Mouse (Mus musculus): ENCODE results near the gene Mob3b. TPM values are rescaled to one million over a fixed set of nuclear protein-coding genes. Genes with fewer than 3 reads are reported as not detected.

The Mob3b gene
- 29.5 and 32.1 TPM in 2 replicates for polyA plus RNA-seq (2015; fragmentation: Nextera tagmentation; extraction: Ambion mirVana)

GRCm38 (mm10) chr4:35156751-35157611, at the start of gene Mob3b:
Gene Mob3b, minus strand, starts transcription at chr4:35157484.
- Histone ChIP-seq H3K4me1 (peaks cover 9% of the 10 kb centered on the region), H3K9ac (peak within 1 kb of the TSS; percentile 77), H3K27ac (peak within 1 kb of the TSS; percentile 93), H3K36me3 (no peaks in the 10 kb centered on the region), H3K9me3 (no peaks in the 10 kb centered on the region), H3K27me3 (replicated peaks) (no peaks in the 10 kb centered on the region), H3K4me3 (replicated peaks) (peak within 1 kb of the TSS; percentile 76), H3K4me2 (peak within 1 kb of the TSS; percentile 82)
- ATAC-seq (ENCODE audit: insufficient read depth, low FRiP score, low read depth): peak; percentile 69
- WGBS: under 1% methylated on average over 50 of the region's 50 CpGs

GRCm38 (mm10) chr4:35204659-35205058, 47.4 kb upstream of the Mob3b start:
- Histone ChIP-seq H3K4me1 (no peaks in the 10 kb centered on the region), H3K9ac (no peak overlapping the region), H3K27me3 (replicated peaks) (no peaks in the 10 kb centered on the region), H3K27ac (no peak overlapping the region), H3K4me2 (no peak overlapping the region), H3K9me3 (no peaks in the 10 kb centered on the region), H3K36me3 (peaks cover 8% of the 10 kb centered on the region; the same call in 1 of the 2 replicates), H3K4me3 (replicated peaks) (no peak overlapping the region)
- 52% methylated on average over 7 of the region's 7 CpGs for WGBS
- no peak for ATAC-seq (ENCODE audit: insufficient read depth, low FRiP score, low read depth)

- Histone ChIP-seq H3K4me2 (no peak overlapping the region), H3K27me3 (replicated peaks) (no peaks in the 10 kb centered on the region), H3K4me1 (no peaks in the 10 kb centered on the region), H3K27ac (no peak overlapping the region), H3K9me3 (no peaks in the 10 kb centered on the region), H3K36me3 (peaks cover 8% of the 10 kb centered on the region; the same call in 1 of the 2 replicates), H3K4me3 (replicated peaks) (no peak overlapping the region), H3K9ac (no peak overlapping the region)
- ATAC-seq (ENCODE audit: insufficient read depth, low FRiP score, low read depth): peak; percentile 14; the same call in 1 of the 2 replicates
- WGBS: 90% methylated on average over 2 of the region's 2 CpGs
Measured at GRCm38 (mm10) chr4:35203724-35204123, 46.4 kb upstream of the Mob3b start.

GRCm38 (mm10) chr4:35201700-35202099, 44.4 kb upstream of the Mob3b start:
- no peaks in the 10 kb centered on the region for H3K27me3 ChIP-seq (replicated peaks)
- H3K4me1 ChIP-seq: no peaks in the 10 kb centered on the region
- no peak overlapping the region for H3K4me2 ChIP-seq
- H3K9me3 ChIP-seq: no peaks in the 10 kb centered on the region
- ATAC-seq (ENCODE audit: insufficient read depth, low FRiP score, low read depth): no peak
- WGBS: 75% methylated on average over 5 of the region's 5 CpGs
- no peak overlapping the region for H3K4me3 ChIP-seq (replicated peaks)
- H3K36me3 ChIP-seq: peaks cover 11% of the 10 kb centered on the region
- H3K27ac ChIP-seq: no peak overlapping the region
- no peak overlapping the region for H3K9ac ChIP-seq

- Histone ChIP-seq H3K9me3 (no peaks in the 10 kb centered on the region), H3K4me1 (no peaks in the 10 kb centered on the region), H3K4me3 (replicated peaks) (no peak overlapping the region), H3K27ac (no peak overlapping the region), H3K36me3 (peaks cover 7% of the 10 kb centered on the region; the same call in 1 of the 2 replicates), H3K4me2 (no peak overlapping the region), H3K9ac (no peak overlapping the region), H3K27me3 (replicated peaks) (no peaks in the 10 kb centered on the region)
- no peak for ATAC-seq (ENCODE audit: insufficient read depth, low FRiP score, low read depth)
- 37% methylated on average over 7 of the region's 7 CpGs for WGBS
Measured at GRCm38 (mm10) chr4:35192725-35193124, 35.4 kb upstream of the Mob3b start.

- no peak for ATAC-seq (ENCODE audit: insufficient read depth, low FRiP score, low read depth)
- Histone ChIP-seq H3K36me3 (0 out of 2 replicates have a peak, but pooled peaks cover 4% of the 10 kb centered on the region), H3K4me3 (replicated peaks) (no peak overlapping the region), H3K27ac (no peak overlapping the region), H3K27me3 (replicated peaks) (no peaks in the 10 kb centered on the region), H3K4me2 (no peak overlapping the region), H3K4me1 (no peaks in the 10 kb centered on the region), H3K9ac (no peak overlapping the region), H3K9me3 (no peaks in the 10 kb centered on the region)
- WGBS: 71% methylated on average over 5 of the region's 5 CpGs
Measured at GRCm38 (mm10) chr4:35189794-35190193, 32.5 kb upstream of the Mob3b start.

DNA sequence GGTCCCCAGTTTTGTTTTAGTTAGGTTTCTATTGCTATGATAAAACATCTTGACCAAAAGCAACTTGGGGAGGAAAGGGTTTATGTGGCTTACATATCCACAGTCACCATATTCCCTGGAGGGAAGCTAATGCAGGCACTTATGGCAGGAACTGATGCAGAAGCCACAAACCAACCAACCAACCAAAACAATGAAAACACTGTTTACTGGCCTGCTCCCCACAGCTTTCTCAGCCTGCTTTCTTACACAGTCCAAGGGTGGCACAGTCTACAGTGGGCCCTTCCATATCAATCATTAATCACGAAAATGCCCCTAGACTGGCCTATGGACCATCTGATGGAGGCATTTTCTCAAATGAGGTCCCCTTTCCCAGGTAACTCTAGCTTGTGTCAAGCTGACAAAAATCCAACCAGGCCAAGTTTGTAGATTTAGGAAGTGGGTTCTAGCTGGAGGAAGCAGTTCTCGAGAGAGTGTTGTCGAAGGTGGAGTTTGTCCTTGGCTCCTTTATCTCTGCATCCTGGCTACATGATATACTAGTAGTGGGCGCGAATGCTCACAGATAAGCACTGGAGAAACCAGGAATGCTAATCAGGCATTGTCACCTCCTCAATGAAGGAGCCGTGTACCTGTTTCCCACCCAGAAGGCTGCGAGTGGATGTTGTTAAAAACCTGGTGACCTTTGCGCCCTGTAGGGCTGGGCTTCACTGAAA, 30.5 kb upstream of the Mob3b start:
- no peak overlapping the region for H3K4me2 ChIP-seq
- ATAC-seq (ENCODE audit: insufficient read depth, low FRiP score, low read depth): no peak
- H3K4me1 ChIP-seq: no peaks in the 10 kb centered on the region
- H3K9ac ChIP-seq: no peak overlapping the region
- 77% methylated on average over 8 of the region's 8 CpGs for WGBS
- no peak overlapping the region for H3K4me3 ChIP-seq (replicated peaks)
- H3K27ac ChIP-seq: no peak overlapping the region
- H3K27me3 ChIP-seq (replicated peaks): no peaks in the 10 kb centered on the region
- H3K36me3 ChIP-seq: 0 out of 2 replicates have a peak, but pooled peaks cover 4% of the 10 kb centered on the region
- H3K9me3 ChIP-seq: no peaks in the 10 kb centered on the region

- Histone ChIP-seq H3K36me3 (no peaks in the 10 kb centered on the region), H3K9ac (no peak overlapping the region), H3K4me1 (no peaks in the 10 kb centered on the region), H3K9me3 (no peaks in the 10 kb centered on the region), H3K4me3 (replicated peaks) (no peak overlapping the region), H3K27me3 (replicated peaks) (no peaks in the 10 kb centered on the region), H3K27ac (no peak overlapping the region), H3K4me2 (no peak overlapping the region)
- ATAC-seq (ENCODE audit: insufficient read depth, low FRiP score, low read depth): no peak
- WGBS: 73% methylated on average over 12 of the region's 12 CpGs
Measured at GRCm38 (mm10) chr4:35177926-35178645, 20.8 kb upstream of the Mob3b start.

DNA sequence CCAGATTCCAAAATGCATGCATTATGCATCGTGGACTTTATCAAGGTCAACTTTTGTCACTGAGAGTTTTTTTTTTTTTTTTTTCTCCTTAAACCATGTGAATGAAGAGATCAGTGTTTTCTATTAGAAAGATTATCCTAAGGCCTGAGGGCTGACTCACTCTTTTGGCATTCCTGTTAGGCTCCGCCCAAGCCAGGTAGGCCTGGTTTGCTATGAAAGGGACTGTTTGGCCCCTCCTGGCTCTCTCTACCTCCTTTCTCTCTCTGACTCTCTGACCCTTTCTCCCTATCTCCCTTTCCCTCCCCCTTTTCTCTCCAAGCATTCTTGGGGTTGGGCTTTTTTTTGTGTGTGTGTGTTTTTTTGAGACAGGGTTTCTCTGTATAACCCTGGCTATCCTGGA, 18.3 kb upstream of the Mob3b start:
- Histone ChIP-seq H3K4me1 (no peaks in the 10 kb centered on the region), H3K9me3 (no peaks in the 10 kb centered on the region), H3K9ac (no peak overlapping the region), H3K27me3 (replicated peaks) (no peaks in the 10 kb centered on the region), H3K36me3 (no peaks in the 10 kb centered on the region), H3K4me3 (replicated peaks) (no peak overlapping the region), H3K27ac (no peak overlapping the region), H3K4me2 (no peak overlapping the region)
- ATAC-seq (ENCODE audit: insufficient read depth, low FRiP score, low read depth): no peak
- WGBS: 73% methylated on average over 2 of the region's 2 CpGs

DNA sequence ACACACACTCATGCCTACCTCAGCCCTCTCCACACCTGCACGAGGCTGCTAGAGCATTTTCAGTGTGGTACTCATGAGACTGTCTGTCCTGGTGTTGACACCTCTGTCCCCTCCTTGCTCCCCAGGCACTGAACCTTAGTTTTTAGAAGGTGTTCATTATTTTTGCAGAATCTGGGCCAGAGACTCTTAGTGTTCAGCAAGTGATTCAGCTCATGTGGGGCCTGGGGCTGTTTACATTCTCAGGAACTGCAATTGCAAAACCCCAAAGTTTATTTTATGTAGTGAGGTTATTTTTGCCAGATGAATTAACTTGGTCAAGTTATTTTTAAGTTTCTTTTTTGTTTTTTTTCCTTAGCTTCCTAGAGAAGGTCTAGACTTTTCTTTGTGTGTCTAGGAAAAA, 16.3 kb upstream of the Mob3b start:
- Histone ChIP-seq H3K27me3 (replicated peaks) (no peaks in the 10 kb centered on the region), H3K4me3 (replicated peaks) (no peak overlapping the region)

DNA sequence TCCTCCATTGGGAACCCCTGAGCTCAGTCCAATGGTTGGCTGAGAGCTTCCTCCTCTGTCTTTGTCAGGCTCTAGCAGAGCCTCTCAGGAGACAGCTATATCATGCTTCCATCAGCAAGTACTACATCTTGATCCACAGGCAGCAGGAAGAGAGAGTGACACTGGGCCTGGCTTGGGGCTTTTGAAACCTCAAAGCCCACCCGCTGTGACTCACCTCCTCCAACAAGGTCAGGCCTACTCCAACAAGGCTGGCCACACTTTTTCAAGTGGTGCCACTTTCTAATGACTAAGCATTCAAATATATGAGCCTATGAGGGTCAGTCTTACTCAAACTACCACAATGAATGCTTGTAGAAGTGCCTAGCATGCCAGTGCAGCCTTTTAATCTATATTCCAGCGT, 15.2 kb upstream of the Mob3b start:
- no peak for ATAC-seq (ENCODE audit: insufficient read depth, low FRiP score, low read depth)
- H3K4me1 ChIP-seq: no peaks in the 10 kb centered on the region
- H3K9me3 ChIP-seq: no peaks in the 10 kb centered on the region
- H3K4me2 ChIP-seq: no peak overlapping the region
- no peak overlapping the region for H3K4me3 ChIP-seq (replicated peaks)
- 81% methylated on average over 2 of the region's 2 CpGs for WGBS
- no peaks in the 10 kb centered on the region for H3K36me3 ChIP-seq
- H3K9ac ChIP-seq: no peak overlapping the region
- no peak overlapping the region for H3K27ac ChIP-seq
- no peaks in the 10 kb centered on the region for H3K27me3 ChIP-seq (replicated peaks)

More for the DNA sequence above, 16.3 kb upstream of the Mob3b start:
- ATAC-seq (ENCODE audit: insufficient read depth, low FRiP score, low read depth): no peak
- no peaks in the 10 kb centered on the region for H3K36me3 ChIP-seq
- H3K4me2 ChIP-seq: no peak overlapping the region
- H3K27ac ChIP-seq: no peak overlapping the region
- 68% methylated on average over 1 of the region's 1 CpGs for WGBS
- H3K9ac ChIP-seq: no peak overlapping the region
- H3K4me1 ChIP-seq: no peaks in the 10 kb centered on the region
- H3K9me3 ChIP-seq: no peaks in the 10 kb centered on the region
